Mouse (Mus musculus) CH12.LX (cell line): ENCODE data around the gene Ppcs. TPM values are rescaled to one million over a fixed set of nuclear protein-coding genes. Genes with fewer than 3 reads are reported as not detected.

Source experiments
- DNase-seq: peaks from one replicate; pipeline ENCODE4 v3.0.0-alpha.2; 2013; ENCODE audit errors: extremely low read depth
- H3K27ac ChIP-seq: 2 replicates; pipeline ENCODE4 v1.5.1; 2012; ENCODE audit warnings: low read depth, mild to moderate bottlenecking, control low read depth, moderate library complexity; ENCODE audit not compliant: insufficient read depth
- H3K27me3 ChIP-seq: replicated peaks from 2 replicates; pipeline ENCODE3; 2012; ENCODE audit warnings: inconsistent platforms
- H3K36me3 ChIP-seq, 2 experiments: replicated peaks in 1 of 2; 2 replicates each; pipeline versions ENCODE3 to v1.6.1; 2012; ENCODE audit warnings: inconsistent platforms in 1 of 2, low read length in 1 of 2, mild to moderate bottlenecking in 1 of 2, mixed read lengths in 1 of 2, moderate library complexity in 1 of 2; ENCODE audit not compliant: control insufficient read depth in 1 of 2, insufficient read depth in 1 of 2
- H3K4me1 ChIP-seq, 2 experiments: 2 replicates each; pipeline ENCODE4 v1.6.1; 2012; ENCODE audit warnings: inconsistent platforms in 1 of 2, moderate library complexity in 1 of 2; ENCODE audit not compliant: insufficient read depth in 2 of 2, control insufficient read depth in 1 of 2
- H3K4me2 ChIP-seq: 2 replicates; pipeline ENCODE4 v1.6.1; 2012; ENCODE audit warnings: low read depth, mild to moderate bottlenecking, control low read depth; ENCODE audit not compliant: poor library complexity, insufficient read depth, severe bottlenecking
- H3K4me3 ChIP-seq, 3 experiments: fragments of 150-350 bp in 1 of 3; sonication (generic) in 1 of 3; replicated peaks in 1 of 3; 2 replicates each; pipeline versions ENCODE3 to v1.5.1; 2011 to 2012; ENCODE audit warnings: low read depth in 2 of 3, low read length in 2 of 3, mild to moderate bottlenecking in 2 of 3, moderate library complexity in 2 of 3, control low read depth in 1 of 3, improper control_type of control experiment in 1 of 3, inconsistent platforms in 1 of 3, mixed read lengths in 1 of 3; ENCODE audit not compliant: poor library complexity in 1 of 3
- H3K79me2 ChIP-seq: replicated peaks from 2 replicates; pipeline ENCODE4 v1.6.1; 2012; ENCODE audit warnings: mild to moderate bottlenecking, moderate library complexity; ENCODE audit not compliant: control insufficient read depth, poor library complexity, insufficient read depth, severe bottlenecking; ENCODE audit errors: extremely low read depth
- H3K9ac ChIP-seq: 2 replicates; pipeline ENCODE4 v1.6.1; 2012; ENCODE audit warnings: low read depth, mild to moderate bottlenecking, control low read depth, moderate library complexity; ENCODE audit not compliant: insufficient read depth
- H3K9me3 ChIP-seq: replicated peaks from 2 replicates; pipeline ENCODE3; 2012; ENCODE audit warnings: low read length, inconsistent platforms, mixed read lengths
- BHLHE40 ChIP-seq: IDR thresholded peaks from 2 replicates; pipeline ENCODE4 v1.6.1; 2011; ENCODE audit warnings: mild to moderate bottlenecking, low read depth, low read length, improper control_type of control experiment
- CHD1 ChIP-seq: IDR thresholded peaks from 2 replicates; pipeline ENCODE4 v1.6.1; 2012; ENCODE audit warnings: low read depth, low read length, improper control_type of control experiment, inconsistent platforms
- CHD2 ChIP-seq: IDR thresholded peaks from 2 replicates; pipeline ENCODE4 v1.6.1; 2011; ENCODE audit warnings: low read length, improper control_type of control experiment
- CTCF ChIP-seq, 2 experiments: IDR thresholded peaks in 1 of 2; conservative IDR thresholded peaks in 1 of 2; 2 replicates each; pipeline ENCODE4 v1.5.1; 2011 to 2012; ENCODE audit warnings: low read depth in 2 of 2, low read length in 2 of 2, improper control_type of control experiment in 1 of 2, inconsistent platforms in 1 of 2, mild to moderate bottlenecking in 1 of 2, moderate library complexity in 1 of 2
- E2F4 ChIP-seq: IDR thresholded peaks from 2 replicates; pipeline ENCODE4 v1.6.1; 2011; ENCODE audit warnings: low read depth, low read length, improper control_type of control experiment; ENCODE audit not compliant: insufficient replicate concordance
- ELF1 ChIP-seq: IDR thresholded peaks from 2 replicates; pipeline ENCODE4 v1.6.1; 2014; ENCODE audit warnings: low read depth, mild to moderate bottlenecking, inconsistent platforms, low read length, improper control_type of control experiment
- EP300 ChIP-seq: IDR thresholded peaks from 2 replicates; pipeline ENCODE4 v1.6.1; 2011; ENCODE audit warnings: low read length, improper control_type of control experiment
- ETS1 ChIP-seq: conservative IDR thresholded peaks from 2 replicates; pipeline ENCODE4 v1.6.1; 2012; ENCODE audit warnings: low read depth, mild to moderate bottlenecking, inconsistent platforms, low read length, improper control_type of control experiment, moderate library complexity
- GABPA ChIP-seq: IDR thresholded peaks from 2 replicates; pipeline ENCODE4 v1.6.1; 2012; ENCODE audit warnings: low read depth, low read length, improper control_type of control experiment, inconsistent platforms; ENCODE audit not compliant: insufficient replicate concordance
- IRF4 ChIP-seq: IDR thresholded peaks from 2 replicates; pipeline ENCODE4 v1.6.1; 2014; ENCODE audit warnings: low read depth, mild to moderate bottlenecking, inconsistent platforms, low read length, improper control_type of control experiment
- JUN ChIP-seq: IDR thresholded peaks from 2 replicates; pipeline ENCODE4 v1.6.1; 2011; ENCODE audit warnings: low read depth, mild to moderate bottlenecking, low read length, improper control_type of control experiment, moderate library complexity; ENCODE audit not compliant: insufficient read depth
- JUND ChIP-seq: conservative IDR thresholded peaks from 2 replicates; pipeline ENCODE4 v1.6.1; 2011; ENCODE audit warnings: low read depth, low read length, improper control_type of control experiment
- MAX ChIP-seq: IDR thresholded peaks from 2 replicates; pipeline ENCODE4 v1.6.1; 2011; ENCODE audit warnings: low read length, improper control_type of control experiment
- MEF2A ChIP-seq: IDR thresholded peaks from 2 replicates; pipeline ENCODE4 v1.6.1; 2014; ENCODE audit warnings: low read depth, mild to moderate bottlenecking, inconsistent platforms, low read length, improper control_type of control experiment, borderline replicate concordance
- MYC ChIP-seq: IDR thresholded peaks from 2 replicates; pipeline ENCODE4 v1.6.1; 2011; ENCODE audit warnings: low read depth, mild to moderate bottlenecking, improper control_type of control experiment, low read length
- NELFE ChIP-seq: IDR thresholded peaks from 2 replicates; pipeline ENCODE4 v1.6.1; 2011; ENCODE audit warnings: low read depth, low read length, improper control_type of control experiment
- NRF1 ChIP-seq: IDR thresholded peaks from 2 replicates; pipeline ENCODE4 v1.6.1; 2014; ENCODE audit warnings: low read depth, mild to moderate bottlenecking, inconsistent platforms, low read length, improper control_type of control experiment, moderate library complexity
- RAD21 ChIP-seq: IDR thresholded peaks from 2 replicates; pipeline ENCODE4 v1.6.1; 2011; ENCODE audit warnings: low read depth, mild to moderate bottlenecking, low read length, improper control_type of control experiment, moderate library complexity
- SMC3 ChIP-seq: IDR thresholded peaks from 2 replicates; pipeline ENCODE4 v1.6.1; 2011; ENCODE audit warnings: low read depth, low read length, improper control_type of control experiment
- UBTF ChIP-seq: IDR thresholded peaks from 2 replicates; pipeline ENCODE4 v1.6.1; 2012; ENCODE audit warnings: low read depth, mild to moderate bottlenecking, inconsistent platforms, low read length, improper control_type of control experiment, moderate library complexity
- USF2 ChIP-seq: conservative IDR thresholded peaks from 2 replicates; pipeline ENCODE4 v1.6.1; 2011; ENCODE audit warnings: low read depth, low read length, improper control_type of control experiment
- ZC3H11A ChIP-seq: IDR thresholded peaks from 2 replicates; pipeline ENCODE4 v1.6.1; 2012; ENCODE audit warnings: low read depth, mild to moderate bottlenecking, inconsistent platforms, low read length, improper control_type of control experiment
- ZKSCAN1 ChIP-seq: IDR thresholded peaks from 2 replicates; pipeline ENCODE4 v1.6.1; 2012; ENCODE audit warnings: low read depth, inconsistent platforms, low read length, improper control_type of control experiment, borderline replicate concordance
- ZMIZ1 ChIP-seq: IDR thresholded peaks from 2 replicates; pipeline ENCODE4 v1.6.1; 2012; ENCODE audit warnings: low read depth, mild to moderate bottlenecking, inconsistent platforms, low read length, improper control_type of control experiment
- ZNF384 ChIP-seq: IDR thresholded peaks from 2 replicates; pipeline ENCODE4 v1.6.1; 2012; ENCODE audit warnings: low read depth, low read length, improper control_type of control experiment, inconsistent platforms
- dilution Hi-C: fragments of 300-500 bp; cut with MboI; formaldehyde crosslinking; loops from 2 replicates; pipeline ENCODE4 v1.14.3; 2020; ENCODE audit warnings: low sequenced_read_pairs; ENCODE audit not compliant: extremely low pct_unique_long_range_greater_than_20kb, extremely low pct_ligation_motif_present
- in situ Hi-C: fragments of 300-500 bp; cut with MboI; formaldehyde crosslinking; loops from 3 replicates; pipeline ENCODE4 v1.14.3; 2019; ENCODE audit warnings: low sequenced_read_pairs, low pct_ligation_motif_present, low pct_unique_long_range_greater_than_20kb, mixed read lengths
- polyA plus RNA-seq: library from polyadenylated mRNA; unstranded; fragments of >175 nt; gene quantifications from 2 replicates; pipeline ENCODE4 v1.2.1, GENCODE M21; 2012; ENCODE audit warnings: low read depth; ENCODE audit not compliant: insufficient read length
- total RNA-seq, 2 experiments: library from RNA; depleted of rRNA; stranded (reverse); fragments of 300-350 nt in 1 of 2; fragments of >200 nt in 1 of 2; gene quantifications; 2 replicates each; pipeline ENCODE4 v1.2.3; 2012 to 2014

Gene Ppcs
- total and polyA plus RNA-seq, 3 experiments: 14.7 to 22.7 (median 19.3) TPM

DNA sequence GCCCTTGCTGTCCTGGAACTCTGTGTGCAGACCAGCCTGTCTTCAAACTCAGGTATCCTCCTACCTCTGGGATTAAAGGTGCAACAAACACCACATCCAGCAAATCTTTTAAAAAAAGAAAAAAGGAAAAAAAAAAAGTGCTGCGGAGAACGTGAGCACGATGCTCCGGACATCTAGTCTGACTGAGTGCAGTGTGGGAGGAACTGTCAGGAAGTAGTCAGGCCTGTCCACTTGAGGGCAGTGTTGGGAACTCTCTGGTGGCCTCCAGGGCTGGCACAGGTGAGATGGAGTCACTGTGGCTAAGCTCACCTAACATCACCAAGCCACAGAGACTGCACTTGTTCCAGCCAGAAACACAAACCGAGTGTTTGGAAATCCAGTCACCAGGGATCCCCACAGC, 8.5 kb upstream of the Ppcs start:
- DNase-seq: peak; percentile 69
- H3K4me3 ChIP-seq: peak overlapping the region in 1 of 3 experiments; percentile 20
- in situ Hi-C loops: loop anchor here (10.0 kb wide), 1 partner anchor 104 kb away; the partner anchor contains the start of genes Foxj3 and Frg2f1
- peaks cover 5 to 11% of the 10 kb centered on the region in 2 experiments for H3K4me1 ChIP-seq
- peak overlapping the region; percentile 51 for H3K4me2 ChIP-seq
- dilution Hi-C loops: no loop called here
- H3K27me3 ChIP-seq: no peaks in the 10 kb centered on the region
- peaks cover 2% of the 10 kb centered on the region for H3K9me3 ChIP-seq
- H3K79me2 ChIP-seq: no peaks in the 10 kb centered on the region
- no peaks in the 10 kb centered on the region for H3K36me3 ChIP-seq
- H3K9ac ChIP-seq: peak overlapping the region; percentile 32; the same call in 1 of the 2 replicates
- TF ChIP-seq ETS1 (no peak), CTCF (conservative IDR thresholded peaks at IDR 0.05 in 1 of 2, IDR thresholded peaks at IDR 0.05 in 1 of 2; ENCODE audit: low read depth in 2 of 2, low read length in 2 of 2) (peak; percentile 42 to 88; a peak in 3 of 4 replicates), UBTF (no peak), E2F4 (no peak), MYC (peak; percentile 72; the same call in 1 of the 2 replicates), NELFE (0 out of 2 replicates have a peak, but pooled peaks have one; percentile 22), GABPA (no peak), MEF2A (no peak), JUN (no peak), RAD21 (peak; percentile 70), CHD2 (no peak), ELF1 (peak; percentile 76), EP300 (0 out of 2 replicates have a peak, but pooled peaks have one; percentile 10), CHD1 (no peak), USF2 (no peak), ZMIZ1 (no peak), ZNF384 (peak; percentile 78), NRF1 (no peak), MAX (no peak), BHLHE40 (peak; percentile 83), SMC3 (peak; percentile 92), JUND (0 out of 2 replicates have a peak, but pooled peaks have one; percentile 20), ZKSCAN1 (peak; percentile 76), IRF4 (peak; percentile 66; the same call in 1 of the 2 replicates), ZC3H11A (no peak)
- H3K27ac ChIP-seq: no peak overlapping the region
